Mouse (Mus musculus) monocyte, adult 5-6 weeks (primary cell): ENCODE results near the gene Dok4. TPM values are rescaled to one million over a fixed set of nuclear protein-coding genes. Genes with fewer than 3 reads are reported as not detected.

ENCODE experiments used
- ATAC-seq: fragments of 153-309, 156-312 bp; replicated peaks from 2 replicates; pipeline ENCODE4 v1.8.0; 2017; ENCODE audit warnings: mild to moderate bottlenecking; ENCODE audit not compliant: low TSS enrichment, insufficient number of reproducible peaks, severe bottlenecking, poor library complexity, low FRiP score
- total RNA-seq: library from RNA; stranded (forward); fragments of 200-1000, 200-491, 200-594 nt; gene quantifications from 3 replicates; pipeline ENCODE4 v1.2.3, GENCODE M21; 2017

Gene Dok4
- total RNA-seq, 1 experiment from 2014 or later, result 1.2 TPM

- ATAC-seq, result no peak
Observed at GRCm38 (mm10) chr8:94817933-94818332, 58.2 kb downstream of the Dok4 start.

- no peak for ATAC-seq
Observed at GRCm38 (mm10) chr8:94814556-94814955, 61.6 kb downstream of the Dok4 start.

Other genes starting within 250 kb of the Dok4 start
- 40.4 to 122 TPM (median 48.4 TPM) in 3 replicates for gene Arl2bp, start 209.7 kb downstream of the Dok4 start, total RNA-seq
- gene Pllp, start 180.1 kb downstream of the Dok4 start, total RNA-seq, result not detected in 3 replicates
- 0.11 to 0.87 TPM (median 0.57 TPM) in 3 replicates for gene Ccl22, start 130.7 kb downstream of the Dok4 start, total RNA-seq
- gene Cx3cl1, start 104.3 kb downstream of the Dok4 start, total RNA-seq, result not detected in 3 replicates
- gene Ccl17, start 65.9 kb downstream of the Dok4 start, total RNA-seq, result not detected in 3 replicates
- 23.0 to 27.5 TPM (median 25.1 TPM) in 3 replicates for gene Coq9, start 38.0 kb downstream of the Dok4 start, total RNA-seq
- gene Ciapin1, start 38.0 kb downstream of the Dok4 start, total RNA-seq, result 17.0 to 23.7 TPM (median 17.3 TPM) in 3 replicates
- gene Polr2c, start 18.9 kb downstream of the Dok4 start, total RNA-seq, result 36.9 to 49.4 TPM (median 40.6 TPM) in 3 replicates
- 1.1 to 11.3 TPM (median 1.8 TPM) in 3 replicates for gene Ccdc102a, start 41.8 kb upstream of the Dok4 start, total RNA-seq
- gene Adgrg5, start 47.4 kb upstream of the Dok4 start, total RNA-seq, result 0.86 to 2.6 TPM (median 1.9 TPM) in 3 replicates
- gene Adgrg1, start 98.4 kb upstream of the Dok4 start, total RNA-seq, result 2.2 to 16.6 TPM (median 4.6 TPM) in 3 replicates
- gene Adgrg3, start 141.4 kb upstream of the Dok4 start, total RNA-seq, result 2.9 to 15.5 TPM (median 10.1 TPM) in 3 replicates
- gene Drc7, start 178.8 kb upstream of the Dok4 start, total RNA-seq, result not detected in 3 replicates
- 12.6 to 46.5 TPM (median 38.6 TPM) in 3 replicates for gene Katnb1, start 204.9 kb upstream of the Dok4 start, total RNA-seq